Mouse (Mus musculus) monocyte, adult 5-6 weeks (primary cell): ENCODE data around the gene C1qa. TPM values are rescaled to one million over a fixed set of nuclear protein-coding genes. Genes with fewer than 3 reads are reported as not detected.

Source experiments
- ATAC-seq: fragments of 153-309, 156-312 bp; replicated peaks from 2 replicates; pipeline ENCODE4 v1.8.0; 2017; ENCODE audit warnings: mild to moderate bottlenecking; ENCODE audit not compliant: low TSS enrichment, insufficient number of reproducible peaks, severe bottlenecking, poor library complexity, low FRiP score
- total RNA-seq: library from RNA; stranded (forward); fragments of 200-1000, 200-491, 200-594 nt; gene quantifications from 3 replicates; pipeline ENCODE4 v1.2.3, GENCODE M21; 2017

Gene C1qa
- total RNA-seq, 1 experiment from 2014 or later = not detected

- no peak for ATAC-seq
Measured at GRCm38 (mm10) chr4:136907809-136908208, 9.2 kb upstream of the C1qa start.

- ATAC-seq = no peak
Measured at GRCm38 (mm10) chr4:136907033-136907432, 8.4 kb upstream of the C1qa start.

- ATAC-seq = no peak
Measured at GRCm38 (mm10) chr4:136904767-136905539, 6.3 kb upstream of the C1qa start.

- no peak for ATAC-seq
Measured at GRCm38 (mm10) chr4:136899154-136899553, 551 bp upstream of the C1qa start.

GRCm38 (mm10) chr4:136898084-136898598, 462 bp downstream of the C1qa start:
- no peak for ATAC-seq

GRCm38 (mm10) chr4:136896461-136896860, 2.1 kb downstream of the C1qa start:
- no peak for ATAC-seq

- ATAC-seq = no peak
Measured at GRCm38 (mm10) chr4:136895861-136896260, 2.7 kb downstream of the C1qa start.

- no peak for ATAC-seq
Measured at GRCm38 (mm10) chr4:136894821-136895220, 3.8 kb downstream of the C1qa start.

- ATAC-seq = no peak
Measured at GRCm38 (mm10) chr4:136893691-136894543, 4.7 kb downstream of the C1qa start.

GRCm38 (mm10) chr4:136892811-136893210, 5.8 kb downstream of the C1qa start, which contains the start of gene C1qc:
TSS of gene C1qc (minus strand) at chr4:136893065.
- no peak for ATAC-seq

- ATAC-seq = no peak
Measured at GRCm38 (mm10) chr4:136892371-136892770, 6.2 kb downstream of the C1qa start.

GRCm38 (mm10) chr4:136891115-136891514, 7.5 kb downstream of the C1qa start:
- ATAC-seq = no peak

- ATAC-seq = no peak
Measured at GRCm38 (mm10) chr4:136889981-136890380, 8.6 kb downstream of the C1qa start.

- no peak for ATAC-seq
Measured at GRCm38 (mm10) chr4:136887714-136888113, 10.9 kb downstream of the C1qa start.

GRCm38 (mm10) chr4:136886101-136886500, 12.5 kb downstream of the C1qa start, which contains the start of gene C1qb:
TSS of gene C1qb (minus strand) at chr4:136886187.
- ATAC-seq = no peak

GRCm38 (mm10) chr4:136878601-136879000, 20.0 kb downstream of the C1qa start:
- ATAC-seq = no peak

GRCm38 (mm10) chr4:136878171-136878570, 20.4 kb downstream of the C1qa start:
- no peak for ATAC-seq

GRCm38 (mm10) chr4:136876971-136877370, 21.6 kb downstream of the C1qa start:
- no peak for ATAC-seq

- ATAC-seq = no peak
Measured at GRCm38 (mm10) chr4:136875012-136875411, 23.6 kb downstream of the C1qa start.
